Mouse (Mus musculus) midbrain, embryonic 15.5 days (tissue): ENCODE data around the gene Ankrd60. TPM values are rescaled to one million over a fixed set of nuclear protein-coding genes. Genes with fewer than 3 reads are reported as not detected.

ENCODE experiments used
- ATAC-seq: fragments of 200-750 bp; cut with Nextera tagmentation; replicated peaks from 2 replicates; pipeline ENCODE4 v1.8.0; 2017; ENCODE audit warnings: moderate TSS enrichment
- H3K27ac ChIP-seq: fragments of 300-500 bp; sonication (generic); 2 replicates; pipeline ENCODE4 v1.5.1; 2015; ENCODE audit warnings: mild to moderate bottlenecking, inconsistent platforms
- H3K27me3 ChIP-seq: fragments of 300-500 bp; sonication (generic); replicated peaks from 2 replicates; pipeline ENCODE4 v1.6.1; 2015; ENCODE audit warnings: inconsistent platforms
- H3K36me3 ChIP-seq: fragments of 300-500 bp; sonication (generic); replicated peaks from 2 replicates; pipeline ENCODE4 v1.6.1; 2015; ENCODE audit warnings: inconsistent platforms
- H3K4me1 ChIP-seq: fragments of 300-500 bp; sonication (generic); 2 replicates; pipeline ENCODE4 v1.6.1; 2015; ENCODE audit warnings: inconsistent platforms
- H3K4me2 ChIP-seq: fragments of 300-500 bp; sonication (generic); 2 replicates; pipeline ENCODE4 v1.6.1; 2015; ENCODE audit warnings: inconsistent platforms, mild to moderate bottlenecking, moderate library complexity
- H3K4me3 ChIP-seq: fragments of 300-500 bp; sonication (generic); 2 replicates; pipeline ENCODE4 v1.5.1; 2015; ENCODE audit warnings: mild to moderate bottlenecking, inconsistent platforms
- H3K9ac ChIP-seq: fragments of 300-500 bp; sonication (generic); 2 replicates; pipeline ENCODE4 v1.6.1; 2015; ENCODE audit warnings: mild to moderate bottlenecking, inconsistent platforms
- H3K9me3 ChIP-seq: fragments of 300-500 bp; sonication (generic); 2 replicates; pipeline ENCODE4 v1.6.1; 2016; ENCODE audit warnings: inconsistent platforms
- WGBS: fragments of 180-500 bp; shearing (Covaris S2); methylation state at CpG from one replicate; pipeline ENCODE4 v1.1.7; 2015; ENCODE audit warnings: mixed read lengths; 5-methylcytosine and 5-hydroxymethylcytosine counted together
- polyA plus RNA-seq: library from polyadenylated mRNA; unstranded; fragments of >200 nt; fragmentation: Nextera tagmentation; extraction: Ambion mirVana; gene quantifications from 2 replicates; pipeline ENCODE4 v1.2.1, GENCODE M21; 2015

Ankrd60 gene
- polyA plus RNA-seq, 1 experiment from 2014 or later: not detected

DNA sequence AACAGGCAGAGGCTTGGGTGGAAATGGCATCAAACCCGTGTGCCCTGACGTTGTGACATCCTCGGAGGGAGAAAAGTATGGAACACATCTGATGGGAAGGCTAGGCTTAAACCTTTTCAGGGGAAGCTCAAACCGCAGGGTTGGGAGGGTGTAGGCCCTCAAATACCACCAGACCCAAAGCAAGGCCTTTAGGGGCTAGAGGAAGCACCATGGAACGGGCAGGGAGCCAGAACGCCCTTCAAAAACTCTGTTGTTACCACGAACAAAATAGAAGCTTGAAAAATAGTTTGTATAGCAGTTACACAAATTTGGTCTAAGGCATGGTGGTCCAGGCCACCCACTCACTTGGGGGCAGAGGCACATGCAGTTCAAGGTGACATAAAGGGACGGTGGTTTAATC is 430 bp upstream of the Ankrd60 start:
- Histone ChIP-seq H3K9me3 (no peaks in the 10 kb centered on the region), H3K36me3 (no peaks in the 10 kb centered on the region), H3K9ac (no peak overlapping the region), H3K4me2 (peak overlapping the region; percentile 91), H3K27me3 (peaks cover 11% of the 10 kb centered on the region), H3K4me1 (peaks cover 7% of the 10 kb centered on the region), H3K4me3 (peak overlapping the region; percentile 43), H3K27ac (no peak overlapping the region)
- peak; percentile 14; the same call in 1 of the 2 replicates for ATAC-seq
- 22% methylated on average over 8 of the region's 8 CpGs for WGBS

DNA sequence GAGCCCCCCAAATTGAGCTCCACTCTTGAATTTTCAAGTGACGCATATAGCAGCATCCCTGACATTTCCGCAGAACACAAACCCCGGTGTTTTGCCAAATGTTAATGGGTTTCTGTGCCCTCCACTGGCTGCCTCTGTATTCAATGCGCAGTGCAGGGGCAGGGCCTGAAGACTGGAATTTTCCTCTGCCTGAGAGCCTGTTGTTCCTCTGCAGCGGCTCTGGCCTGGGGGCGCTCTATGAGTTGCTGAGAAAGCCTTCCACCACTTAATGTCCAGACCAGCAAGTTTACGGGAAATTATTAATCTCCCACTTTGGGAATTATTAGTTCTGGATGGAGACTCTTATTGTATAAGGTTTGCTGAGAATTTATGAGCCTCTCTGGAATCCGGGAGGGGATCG is 14.0 kb downstream of the Ankrd60 start:
- H3K9ac ChIP-seq: no peak overlapping the region
- WGBS: 70% methylated on average over 9 of the region's 9 CpGs
- H3K4me2 ChIP-seq: no peak overlapping the region
- H3K27me3 ChIP-seq: no peaks in the 10 kb centered on the region
- no peaks in the 10 kb centered on the region for H3K36me3 ChIP-seq
- H3K4me1 ChIP-seq: no peaks in the 10 kb centered on the region
- H3K27ac ChIP-seq: no peak overlapping the region
- no peak overlapping the region for H3K4me3 ChIP-seq
- no peaks in the 10 kb centered on the region for H3K9me3 ChIP-seq
- no peak for ATAC-seq

DNA sequence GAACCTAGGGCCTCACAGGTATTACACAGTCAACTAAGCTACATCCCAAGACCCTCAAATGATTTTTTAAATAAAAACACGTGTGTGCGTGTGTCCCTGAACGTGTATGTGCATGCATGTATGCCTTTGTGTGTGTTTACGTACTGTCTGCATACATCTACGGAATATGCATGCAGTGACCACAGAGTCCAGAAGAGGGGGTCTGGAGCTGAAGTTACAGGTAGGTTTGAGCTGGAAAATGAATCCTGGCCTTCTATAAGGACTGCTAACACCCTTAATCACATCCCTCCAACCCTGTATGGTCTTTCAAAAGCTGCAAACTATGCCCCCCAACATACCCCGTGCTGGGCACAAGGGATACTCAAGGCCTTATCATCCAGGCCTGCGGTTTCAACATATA is 14.8 kb downstream of the Ankrd60 start:
- 68% methylated on average over 7 of the region's 7 CpGs for WGBS
- no peak overlapping the region for H3K4me2 ChIP-seq
- H3K9ac ChIP-seq: no peak overlapping the region
- no peaks in the 10 kb centered on the region for H3K4me1 ChIP-seq
- no peak for ATAC-seq
- no peaks in the 10 kb centered on the region for H3K9me3 ChIP-seq
- no peak overlapping the region for H3K4me3 ChIP-seq
- H3K27ac ChIP-seq: no peak overlapping the region
- H3K27me3 ChIP-seq: no peaks in the 10 kb centered on the region
- H3K36me3 ChIP-seq: no peaks in the 10 kb centered on the region

DNA sequence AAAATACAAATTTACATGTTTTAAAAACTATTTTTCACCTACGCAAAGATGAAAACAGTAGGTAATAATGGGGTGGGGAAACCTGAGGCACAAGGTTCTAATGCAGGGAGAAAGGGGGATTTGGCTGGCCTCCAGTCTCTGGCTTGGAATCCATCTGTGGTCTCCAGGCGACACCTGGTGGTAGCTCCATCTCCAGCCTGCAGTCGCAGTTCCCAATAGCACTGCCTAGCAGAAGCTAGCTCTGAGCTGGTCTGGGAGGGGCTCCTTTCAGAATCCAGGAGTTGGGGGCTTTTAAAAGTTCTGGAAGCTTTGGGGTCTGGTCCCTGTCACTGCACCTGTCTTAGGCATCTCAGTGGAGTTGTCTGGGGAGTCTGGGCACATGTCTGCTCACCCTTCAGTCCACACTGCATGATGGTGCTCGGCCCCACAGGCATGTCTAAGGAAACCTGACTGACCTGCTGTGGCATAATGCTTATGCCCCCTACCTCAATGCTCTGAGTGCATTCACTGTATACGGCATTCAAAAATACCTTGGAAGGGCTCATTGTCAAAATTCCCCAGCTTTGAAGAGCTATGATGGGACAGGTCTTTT is 16.2 kb downstream of the Ankrd60 start:
- Histone ChIP-seq H3K27me3 (no peaks in the 10 kb centered on the region), H3K4me1 (no peaks in the 10 kb centered on the region), H3K36me3 (no peaks in the 10 kb centered on the region), H3K4me3 (no peak overlapping the region), H3K27ac (no peak overlapping the region), H3K9ac (no peak overlapping the region), H3K9me3 (no peaks in the 10 kb centered on the region), H3K4me2 (no peak overlapping the region)
- 41% methylated on average over 5 of the region's 5 CpGs for WGBS
- ATAC-seq: peak; percentile 59

DNA sequence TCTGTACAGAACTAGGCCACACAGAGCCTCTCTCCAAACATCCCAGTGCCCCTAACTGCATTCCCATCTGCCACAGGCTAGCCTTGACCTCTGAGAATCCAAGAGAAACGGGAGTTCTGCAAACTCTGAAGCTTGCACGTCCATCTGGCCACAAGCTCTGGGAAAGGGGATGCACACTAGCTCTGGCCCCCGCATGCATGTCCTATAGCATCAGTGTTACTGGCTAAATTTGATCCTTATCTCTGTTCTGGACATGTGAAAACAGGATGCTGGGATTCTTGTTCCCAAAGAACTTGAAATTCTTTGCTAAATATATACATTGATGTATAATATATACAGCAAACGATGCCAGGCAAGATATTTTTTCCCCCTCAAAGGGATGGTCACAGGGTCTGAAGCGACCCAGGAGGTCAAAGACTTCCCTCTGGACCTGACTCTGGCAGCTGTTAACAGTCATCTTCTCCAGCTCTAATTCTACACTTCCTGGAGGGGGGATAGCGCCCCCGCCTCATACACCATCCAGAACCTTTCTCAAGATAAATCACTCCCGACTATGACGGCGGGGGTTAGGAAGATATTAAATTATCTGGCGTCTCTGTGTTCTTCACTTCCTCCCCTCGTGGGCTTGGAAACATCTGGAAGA is 19.3 kb downstream of the Ankrd60 start:
- Histone ChIP-seq H3K27ac (no peak overlapping the region), H3K4me2 (no peak overlapping the region), H3K27me3 (no peaks in the 10 kb centered on the region), H3K4me3 (no peak overlapping the region), H3K9ac (no peak overlapping the region), H3K9me3 (no peaks in the 10 kb centered on the region), H3K36me3 (no peaks in the 10 kb centered on the region), H3K4me1 (no peaks in the 10 kb centered on the region)
- 85% methylated on average over 12 of the region's 12 CpGs for WGBS
- ATAC-seq: no peak

DNA sequence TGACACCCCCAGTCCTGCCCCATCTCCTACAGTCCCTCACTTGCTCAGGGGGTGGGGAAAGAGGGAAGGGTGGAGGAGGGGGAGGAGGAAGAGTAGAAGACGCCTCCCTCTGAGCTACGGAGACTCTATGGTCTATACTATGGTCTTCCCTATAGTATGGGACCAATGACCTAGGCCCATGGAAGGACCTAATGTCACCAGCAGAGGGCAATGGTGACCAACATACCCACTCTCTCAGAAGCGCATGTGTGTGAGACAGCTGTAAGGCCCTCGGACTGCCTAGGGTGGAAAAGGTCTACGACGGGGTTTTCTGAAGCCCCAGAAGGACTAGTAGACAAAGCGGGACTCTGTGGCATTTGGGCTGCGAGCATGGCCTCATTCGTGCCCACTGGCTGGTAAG is 24.3 kb downstream of the Ankrd60 start:
- Histone ChIP-seq H3K4me3 (no peak overlapping the region), H3K9ac (no peak overlapping the region), H3K9me3 (no peaks in the 10 kb centered on the region), H3K4me1 (no peaks in the 10 kb centered on the region), H3K4me2 (no peak overlapping the region), H3K27me3 (no peaks in the 10 kb centered on the region), H3K36me3 (no peaks in the 10 kb centered on the region), H3K27ac (no peak overlapping the region)
- no peak for ATAC-seq
- 40% methylated on average over 9 of the region's 9 CpGs for WGBS

DNA sequence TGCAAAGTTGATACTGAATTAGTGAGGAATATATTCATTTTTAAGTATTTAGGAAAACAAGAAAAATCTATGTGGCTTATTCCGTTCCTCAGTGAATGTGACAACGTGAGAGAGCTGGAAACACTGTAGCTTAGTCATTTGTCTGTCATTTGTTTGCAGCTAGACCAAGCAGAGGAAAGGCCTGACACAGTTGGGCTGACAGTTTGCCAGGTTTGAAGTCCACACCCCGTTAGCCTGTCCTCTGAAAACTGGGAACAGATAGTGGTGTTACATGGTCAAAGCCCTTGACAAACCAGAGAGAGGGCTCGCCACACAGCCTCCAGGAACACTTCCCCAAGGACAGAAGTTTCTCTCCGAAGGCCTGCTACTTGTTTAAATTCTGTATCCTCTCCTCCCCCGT is 27.5 kb downstream of the Ankrd60 start:
- H3K9ac ChIP-seq: no peak overlapping the region
- H3K27me3 ChIP-seq: no peaks in the 10 kb centered on the region
- ATAC-seq: no peak
- no peaks in the 10 kb centered on the region for H3K36me3 ChIP-seq
- 86% methylated on average over 6 of the region's 6 CpGs for WGBS
- H3K27ac ChIP-seq: no peak overlapping the region
- no peaks in the 10 kb centered on the region for H3K9me3 ChIP-seq
- no peak overlapping the region for H3K4me2 ChIP-seq
- H3K4me1 ChIP-seq: no peaks in the 10 kb centered on the region
- no peak overlapping the region for H3K4me3 ChIP-seq

DNA sequence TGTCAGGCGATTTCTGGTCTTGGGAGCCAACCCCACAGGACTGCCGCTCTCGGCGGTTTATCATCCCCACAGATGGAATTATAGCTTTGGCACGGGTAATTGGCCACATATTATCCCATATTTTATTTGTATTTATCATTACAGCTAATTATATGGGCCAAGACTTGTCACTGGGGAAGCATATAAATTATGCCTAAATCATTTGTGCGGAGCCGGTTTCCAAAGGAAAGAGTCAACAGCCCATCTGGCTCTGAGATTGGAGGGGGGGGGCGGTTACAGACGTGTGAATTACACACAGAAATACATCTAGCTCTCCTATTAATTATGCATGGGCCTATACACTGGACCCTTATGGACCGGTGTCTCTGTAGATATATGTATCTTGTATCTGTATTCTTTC is 28.9 kb downstream of the Ankrd60 start:
- no peak overlapping the region for H3K4me3 ChIP-seq
- H3K4me1 ChIP-seq: no peaks in the 10 kb centered on the region
- no peak for ATAC-seq
- H3K27ac ChIP-seq: no peak overlapping the region
- H3K36me3 ChIP-seq: no peaks in the 10 kb centered on the region
- H3K9ac ChIP-seq: no peak overlapping the region
- H3K4me2 ChIP-seq: no peak overlapping the region
- WGBS: 77% methylated on average over 10 of the region's 10 CpGs
- H3K9me3 ChIP-seq: no peaks in the 10 kb centered on the region
- H3K27me3 ChIP-seq: no peaks in the 10 kb centered on the region

DNA sequence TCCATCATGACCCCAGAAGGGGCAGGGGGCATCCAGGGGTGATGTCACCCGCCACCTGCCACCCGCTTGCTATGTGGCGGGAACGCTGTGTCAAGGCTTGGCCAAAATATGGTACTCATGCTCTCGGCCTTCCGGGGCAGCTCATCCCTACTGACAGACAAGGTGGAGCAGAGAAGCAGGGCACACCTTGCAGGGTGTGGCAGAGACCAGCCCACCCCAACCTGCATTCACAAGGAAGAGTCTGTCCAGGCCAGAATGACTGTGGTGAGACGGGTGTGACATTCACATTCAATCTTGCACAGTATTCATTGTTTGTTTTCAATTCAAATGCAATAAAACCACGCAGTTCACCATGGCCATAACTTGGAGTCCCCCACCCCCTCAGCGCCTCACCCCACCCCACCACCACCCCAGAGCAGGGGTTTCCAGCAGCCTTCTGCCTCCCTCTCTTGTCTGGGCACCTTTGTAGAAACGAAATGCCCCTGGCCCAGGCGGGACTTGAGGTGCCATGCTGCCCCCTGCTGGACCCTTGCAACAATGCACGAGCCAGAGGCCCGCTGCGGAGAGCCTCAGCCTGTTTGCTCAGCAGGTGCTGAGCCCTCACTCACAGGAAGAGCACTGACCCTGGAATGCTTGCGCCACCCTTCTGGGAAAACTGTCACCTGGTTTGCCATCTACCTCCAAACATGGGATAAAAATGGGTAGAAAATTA is 32.0 kb downstream of the Ankrd60 start:
- H3K27me3 ChIP-seq: no peaks in the 10 kb centered on the region
- H3K4me1 ChIP-seq: no peaks in the 10 kb centered on the region
- no peaks in the 10 kb centered on the region for H3K9me3 ChIP-seq
- no peak overlapping the region for H3K9ac ChIP-seq
- peak; percentile 75 for ATAC-seq
- H3K4me3 ChIP-seq: no peak overlapping the region
- 45% methylated on average over 15 of the region's 15 CpGs for WGBS
- no peak overlapping the region for H3K27ac ChIP-seq
- H3K4me2 ChIP-seq: no peak overlapping the region
- H3K36me3 ChIP-seq: no peaks in the 10 kb centered on the region

DNA sequence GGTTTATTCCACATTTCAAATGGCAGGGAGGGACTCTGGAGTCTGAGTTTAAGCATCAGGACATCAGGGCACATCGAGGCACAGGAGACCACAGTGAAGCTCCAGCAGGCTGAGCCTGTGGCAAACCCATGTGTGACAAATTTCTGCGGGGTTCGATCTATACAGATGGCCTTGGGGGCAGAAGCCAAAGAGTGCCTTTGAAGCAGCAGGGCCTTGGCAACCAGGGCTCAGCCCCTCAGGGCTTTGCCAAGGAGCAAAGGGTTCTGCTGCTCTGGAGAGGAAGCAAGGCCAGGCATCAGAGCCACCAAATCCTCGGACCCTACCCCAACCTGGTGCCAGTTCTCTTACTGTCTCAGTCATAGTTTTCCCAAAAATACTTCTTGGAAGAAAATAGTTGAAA is 35.4 kb downstream of the Ankrd60 start:
- ATAC-seq: no peak
- H3K9me3 ChIP-seq: no peaks in the 10 kb centered on the region
- H3K27ac ChIP-seq: no peak overlapping the region
- no peak overlapping the region for H3K4me2 ChIP-seq
- H3K27me3 ChIP-seq: no peaks in the 10 kb centered on the region
- H3K4me3 ChIP-seq: no peak overlapping the region
- H3K36me3 ChIP-seq: no peaks in the 10 kb centered on the region
- H3K9ac ChIP-seq: no peak overlapping the region
- H3K4me1 ChIP-seq: no peaks in the 10 kb centered on the region; the same call in 1 of the 2 replicates
- 86% methylated on average over 4 of the region's 4 CpGs for WGBS

DNA sequence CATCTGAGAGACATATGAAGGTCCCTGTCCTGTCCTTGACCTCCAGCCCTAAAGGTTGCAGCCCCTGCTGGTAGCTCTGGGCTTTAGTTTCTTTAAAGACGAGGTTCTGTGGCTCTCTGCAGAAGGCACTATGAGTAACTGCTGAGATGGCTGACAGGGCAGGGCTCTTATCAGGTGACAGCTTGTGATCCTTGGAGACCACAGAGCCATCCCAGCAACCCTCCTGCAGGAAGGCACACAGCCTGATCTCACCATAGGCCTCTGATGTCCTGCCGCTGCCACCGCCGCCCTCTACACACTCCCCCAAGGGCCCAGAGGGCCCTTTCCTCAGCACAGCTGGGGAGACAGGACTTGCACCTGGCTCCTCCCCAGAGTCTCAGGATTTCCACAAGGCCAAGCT is 36.4 kb downstream of the Ankrd60 start:
- no peak overlapping the region for H3K4me3 ChIP-seq
- WGBS: 72% methylated on average over 4 of the region's 4 CpGs
- no peaks in the 10 kb centered on the region for H3K36me3 ChIP-seq
- H3K9ac ChIP-seq: no peak overlapping the region
- no peak overlapping the region for H3K4me2 ChIP-seq
- no peaks in the 10 kb centered on the region for H3K27me3 ChIP-seq
- H3K4me1 ChIP-seq: no peaks in the 10 kb centered on the region; the same call in 1 of the 2 replicates
- no peak overlapping the region for H3K27ac ChIP-seq
- H3K9me3 ChIP-seq: no peaks in the 10 kb centered on the region
- ATAC-seq: no peak

DNA sequence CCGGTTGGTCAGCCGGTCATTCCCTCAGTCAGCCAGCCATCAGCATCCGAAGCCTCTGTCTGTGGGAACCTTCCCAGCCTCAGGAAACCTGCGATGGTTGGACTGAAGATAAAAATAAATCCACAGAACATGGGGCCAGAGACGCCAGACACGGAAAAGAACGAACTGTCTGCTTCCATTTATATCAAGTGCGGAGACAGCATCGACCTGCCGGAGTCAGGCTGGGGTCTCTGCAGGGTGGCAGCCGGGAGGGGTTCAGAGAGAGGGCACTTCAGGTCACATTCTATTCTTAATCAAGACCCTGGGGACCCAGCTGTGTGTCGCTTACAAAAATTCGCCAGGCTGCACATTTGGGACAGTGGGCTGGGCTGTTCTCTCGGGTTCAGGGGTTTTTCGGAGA is 38.4 kb downstream of the Ankrd60 start:
- H3K9ac ChIP-seq: no peak overlapping the region
- WGBS: 49% methylated on average over 15 of the region's 15 CpGs
- H3K4me1 ChIP-seq: no peaks in the 10 kb centered on the region; the same call in 1 of the 2 replicates
- H3K27me3 ChIP-seq: no peaks in the 10 kb centered on the region
- no peaks in the 10 kb centered on the region for H3K9me3 ChIP-seq
- no peaks in the 10 kb centered on the region for H3K36me3 ChIP-seq
- ATAC-seq: no peak
- H3K4me2 ChIP-seq: no peak overlapping the region
- H3K4me3 ChIP-seq: no peak overlapping the region
- H3K27ac ChIP-seq: no peak overlapping the region

DNA sequence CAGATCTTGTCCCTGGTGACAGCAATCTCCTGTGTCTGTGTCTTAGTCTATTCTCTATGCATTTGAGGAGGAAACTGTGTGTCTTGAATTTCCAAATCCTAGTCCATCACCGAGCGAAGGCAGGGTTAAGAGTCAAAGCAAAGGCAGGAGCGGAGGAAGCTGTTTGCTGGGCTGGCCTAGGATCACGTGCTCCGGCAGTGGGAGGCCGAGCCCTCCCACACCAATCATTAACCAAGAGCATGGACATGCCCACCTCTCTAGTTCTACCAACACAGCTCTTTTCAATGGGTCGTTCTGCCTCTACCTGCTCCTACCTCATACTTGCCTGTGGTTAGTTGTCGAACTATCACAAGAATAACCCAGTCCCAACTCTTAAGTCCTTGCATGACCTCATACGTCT is 42.3 kb downstream of the Ankrd60 start:
- H3K4me2 ChIP-seq: no peak overlapping the region
- WGBS: 94% methylated on average over 9 of the region's 9 CpGs
- ATAC-seq: no peak
- H3K9ac ChIP-seq: no peak overlapping the region
- H3K27ac ChIP-seq: no peak overlapping the region
- no peaks in the 10 kb centered on the region for H3K9me3 ChIP-seq
- no peaks in the 10 kb centered on the region for H3K27me3 ChIP-seq
- no peaks in the 10 kb centered on the region; the same call in 1 of the 2 replicates for H3K4me1 ChIP-seq
- H3K36me3 ChIP-seq: no peaks in the 10 kb centered on the region
- H3K4me3 ChIP-seq: no peak overlapping the region
